Mouse (Mus musculus) macrophage (primary cell): ENCODE data around the gene Tmem107. TPM values are rescaled to one million over a fixed set of nuclear protein-coding genes. Genes with fewer than 3 reads are reported as not detected.

ENCODE experiments used
- H3K27ac ChIP-seq: fragments of 350-480 bp; formaldehyde crosslinking; 2 replicates; pipeline ENCODE4 v1.9.0; 2021
- H3K36me3 ChIP-seq: fragments of 350-480 bp; formaldehyde crosslinking; 2 replicates; pipeline ENCODE4 v1.9.0; 2021; ENCODE audit errors: inconsistent target
- H3K4me3 ChIP-seq: fragments of 350-480 bp; formaldehyde crosslinking; 2 replicates; pipeline ENCODE4 v1.9.0; 2021; ENCODE audit errors: inconsistent target
- H3K79me2 ChIP-seq: fragments of 350-480 bp; formaldehyde crosslinking; 2 replicates; pipeline ENCODE4 v1.9.0; 2021; ENCODE audit errors: inconsistent target
- WGBS: methylation state at CpG from one replicate; pipeline ENCODE4 v1.1.7; 2026; ENCODE audit warnings: inconsistent platforms; ENCODE audit not compliant: missing documents; 5-methylcytosine and 5-hydroxymethylcytosine counted together
- polyA plus RNA-seq: library from polyadenylated mRNA; stranded (reverse); fragments of 250-400 nt; gene quantifications from 3 replicates; pipeline ENCODE4 v1.2.4, GENCODE M21; 2018; ENCODE audit warnings: inconsistent platforms

Gene Tmem107
- polyA plus RNA-seq, 1 experiment from 2014 or later = 7.3 TPM

- peak overlapping the region; percentile 43 for H3K4me3 ChIP-seq
- H3K36me3 ChIP-seq = no peaks in the 10 kb centered on the region
- H3K79me2 ChIP-seq = no peaks in the 10 kb centered on the region
- H3K27ac ChIP-seq = no peak overlapping the region
- 1% methylated on average over 26 of the region's 33 CpGs for WGBS
Observed at GRCm38 (mm10) chr11:69121001-69121740, 50.6 kb downstream of the Tmem107 start.

- no peak overlapping the region for H3K27ac ChIP-seq
- no peaks in the 10 kb centered on the region for H3K79me2 ChIP-seq
- H3K4me3 ChIP-seq = peak overlapping the region; percentile 43
- no peaks in the 10 kb centered on the region for H3K36me3 ChIP-seq
- 1% methylated on average over 25 of the region's 32 CpGs for WGBS
Observed at GRCm38 (mm10) chr11:69121741-69122335, 51.2 kb downstream of the Tmem107 start.

GRCm38 (mm10) chr11:69122336-69122951 lies 51.8 kb downstream of the Tmem107 start, which contains the start of gene 9130213A22Rik:
9130213A22Rik (minus strand) TSS chr11:69122589.
- Histone ChIP-seq H3K36me3 (no peaks in the 10 kb centered on the region), H3K27ac (no peak within 1 kb of the TSS), H3K4me3 (peak within 1 kb of the TSS; percentile 55), H3K79me2 (no peaks in the 10 kb centered on the region)
- WGBS = under 1% methylated on average over 64 of the region's 66 CpGs

Other genes with a start within 250 kb of the Tmem107 start
- 52.9 to 132 TPM (median 60.1 TPM) in 3 replicates for gene Ndel1, start 198.9 kb upstream of the Tmem107 start, polyA plus RNA-seq
- not detected in 3 replicates for gene Rnf222, start 182.3 kb upstream of the Tmem107 start, polyA plus RNA-seq
- 1,656 to 2,144 TPM (median 1,836 TPM) in 3 replicates for gene Rpl26, start 169.2 kb upstream of the Tmem107 start, polyA plus RNA-seq
- not detected in 3 replicates for gene Odf4, start 143.7 kb upstream of the Tmem107 start, polyA plus RNA-seq
- not detected in 3 replicates for gene Arhgef15, start 113.3 kb upstream of the Tmem107 start, polyA plus RNA-seq
- 2.7 to 3.2 TPM (median 2.7 TPM) in 3 replicates for gene Slc25a35, start 102.7 kb upstream of the Tmem107 start, polyA plus RNA-seq
- 2.4 to 11.2 TPM (median 3.4 TPM) in 3 replicates for gene Rangrf, start 95.6 kb upstream of the Tmem107 start, polyA plus RNA-seq
- 2.4 to 12.1 TPM (median 5.6 TPM) in 3 replicates for gene Pfas, start 62.3 kb upstream of the Tmem107 start, polyA plus RNA-seq
- 17.1 to 28.9 TPM (median 20.6 TPM) in 3 replicates for gene Ctc1, start 54.9 kb upstream of the Tmem107 start, polyA plus RNA-seq
- 4.2 to 8.5 TPM (median 7.3 TPM) in 3 replicates for gene Aurkb, start 25.2 kb upstream of the Tmem107 start, polyA plus RNA-seq
- 11.7 to 37.1 TPM (median 15.6 TPM) in 3 replicates for gene Borcs6, start 11.1 kb upstream of the Tmem107 start, polyA plus RNA-seq
- gene Vamp2, start 17.7 kb downstream of the Tmem107 start, polyA plus RNA-seq = 23.6 to 47.7 TPM (median 36.7 TPM) in 3 replicates
- 8.8 to 17.5 TPM (median 11.6 TPM) in 3 replicates for gene Per1, start 24.4 kb downstream of the Tmem107 start, polyA plus RNA-seq
- not detected in 3 replicates for gene Hes7, start 49.6 kb downstream of the Tmem107 start, polyA plus RNA-seq
- gene 9130213A22Rik, start 51.8 kb downstream of the Tmem107 start, polyA plus RNA-seq = 0.14 to 0.29 TPM in 2 of 3 replicates, not detected in the other
- gene Aloxe3, start 55.1 kb downstream of the Tmem107 start, polyA plus RNA-seq = 0.19 TPM in 1 of 3 replicates, not detected in the others
- gene Alox12b, start 86.2 kb downstream of the Tmem107 start, polyA plus RNA-seq = not detected in 3 replicates
- not detected in 3 replicates for gene Alox8, start 127.0 kb downstream of the Tmem107 start, polyA plus RNA-seq
- gene Gucy2e, start 166.2 kb downstream of the Tmem107 start, polyA plus RNA-seq = not detected in 3 replicates